Mouse (Mus musculus): ENCODE data around the gene Mks1. TPM values are rescaled to one million over a fixed set of nuclear protein-coding genes. Genes with fewer than 3 reads are reported as not detected.

Gene Mks1
- total RNA-seq, 2 experiments from 2014 or later = 1.2 to 1.5 TPM

DNA sequence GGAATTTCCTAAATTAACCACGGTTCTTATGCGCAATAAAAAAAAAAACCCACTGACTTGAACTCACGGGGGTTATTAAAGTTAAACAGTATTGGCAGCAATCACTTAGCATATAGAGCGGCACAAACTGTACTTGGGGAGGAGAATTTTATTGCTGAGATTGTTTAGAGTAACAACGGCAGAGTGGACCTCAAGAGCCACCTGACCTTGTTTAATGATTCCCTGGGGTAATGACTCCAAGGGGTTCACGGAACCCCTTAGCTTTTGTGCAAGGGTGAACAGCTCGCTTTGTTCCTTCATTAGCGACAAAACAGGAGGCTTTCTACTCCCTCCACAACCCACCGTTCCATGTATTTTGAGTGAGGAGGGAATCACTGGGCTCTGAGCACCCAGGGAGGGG, 26.8 kb downstream of the Mks1 start:
- no peak for DNase-seq

DNA sequence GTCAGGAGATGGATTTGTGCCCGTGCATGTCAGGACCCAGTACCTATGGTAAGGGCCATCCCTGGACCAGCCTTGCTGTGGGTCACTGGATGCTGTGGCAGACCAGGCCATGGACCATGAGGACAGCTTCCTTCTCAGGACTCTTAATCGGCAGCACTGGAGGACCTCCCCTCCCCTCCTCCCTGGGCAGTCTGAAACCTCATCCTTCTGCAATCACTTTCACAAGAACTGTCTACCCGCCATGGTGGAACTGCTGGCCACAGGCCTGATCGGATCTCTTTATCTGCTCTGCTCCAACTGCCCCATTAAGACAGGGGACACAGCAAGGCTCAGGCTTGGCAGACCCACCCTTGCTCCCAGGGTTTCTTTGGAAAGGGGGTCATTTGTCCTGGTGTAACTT, 28.7 kb downstream of the Mks1 start:
- DNase-seq = no peak

DNA sequence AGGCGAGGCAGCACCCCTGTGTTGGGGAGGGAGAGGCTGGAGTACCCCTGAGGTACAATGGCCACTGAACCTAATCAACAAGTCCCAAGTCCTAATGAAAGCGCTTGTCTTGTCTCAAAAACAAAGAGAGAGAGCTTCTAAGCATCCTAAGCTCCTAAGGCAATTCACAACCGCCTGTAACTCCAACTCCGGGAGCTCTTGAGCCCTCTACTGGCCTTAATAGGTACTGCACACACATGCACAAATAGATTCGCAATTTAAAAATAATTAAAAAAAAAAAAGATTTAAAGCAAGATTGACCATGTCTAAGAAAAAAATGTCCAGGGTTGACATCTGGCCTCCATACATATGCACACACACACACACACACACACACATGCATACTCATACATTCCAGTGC, 30.5 kb downstream of the Mks1 start:
- no peak for DNase-seq

DNA sequence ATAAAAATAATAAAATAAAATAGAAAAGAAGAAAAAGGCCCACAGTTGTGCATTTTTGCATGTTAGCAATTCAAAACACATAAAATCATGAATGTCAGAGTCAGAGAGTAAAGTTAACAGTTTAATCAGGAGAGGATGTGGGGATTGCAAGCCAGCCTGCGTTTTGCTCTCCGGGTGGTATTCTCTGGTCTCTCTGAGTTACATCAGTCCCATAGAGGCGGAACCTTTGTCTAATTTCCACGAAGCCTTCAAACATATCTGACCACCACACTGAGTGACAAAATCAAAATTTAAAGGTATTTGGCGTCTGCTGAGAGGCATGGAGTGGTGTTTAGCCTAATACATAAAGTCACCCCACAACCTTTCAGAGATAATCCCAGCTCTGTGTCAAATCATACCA, 31.8 kb downstream of the Mks1 start:
- DNase-seq = no peak

DNA sequence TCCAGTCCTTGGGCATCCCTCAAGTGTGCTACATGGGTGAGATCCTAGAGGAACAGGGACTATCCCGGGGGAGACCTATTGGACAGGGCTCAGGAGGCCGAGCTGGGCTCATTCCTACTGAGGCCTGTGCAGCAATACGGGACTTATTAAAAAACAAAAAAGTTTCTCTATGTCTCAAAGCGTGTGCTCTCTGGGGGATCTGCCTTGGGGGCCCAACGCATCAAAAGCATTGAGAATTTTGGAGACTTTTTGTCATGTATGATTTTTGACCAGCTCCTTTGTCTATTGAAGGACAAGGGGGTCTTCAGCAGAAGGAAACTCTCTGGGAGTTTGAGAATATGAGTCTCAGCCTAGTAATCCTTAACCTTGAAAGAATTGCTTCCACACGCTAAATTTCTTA, 39.2 kb downstream of the Mks1 start, which contains the start of gene Olfr462:
Gene Olfr462, minus strand, starts transcription at position 101 of the 400 bp plus-strand sequence.
- no peak for DNase-seq

DNA sequence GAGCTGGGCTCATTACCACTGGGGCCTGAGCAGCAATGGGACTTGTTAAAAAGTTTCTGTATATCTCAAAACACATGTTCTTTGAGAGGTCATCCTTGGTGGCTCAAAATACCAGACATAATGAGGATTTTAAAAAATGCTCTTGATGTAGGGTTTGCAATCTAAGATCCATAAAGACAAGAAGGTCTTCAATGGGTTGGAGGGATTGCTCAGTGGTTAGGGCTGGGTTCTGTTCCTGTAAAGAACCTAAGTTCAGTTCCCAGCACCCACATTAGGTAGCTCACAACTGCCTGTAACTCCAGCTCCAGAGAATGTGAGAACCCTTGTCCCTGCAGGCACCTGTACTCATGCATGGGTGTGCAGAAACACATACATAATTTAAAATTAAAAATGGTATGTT, 44.3 kb downstream of the Mks1 start, which contains the start of gene Olfr463:
Gene Olfr463, minus strand, starts transcription at position 101 of the 400 bp plus-strand sequence.
- DNase-seq = no peak

DNA sequence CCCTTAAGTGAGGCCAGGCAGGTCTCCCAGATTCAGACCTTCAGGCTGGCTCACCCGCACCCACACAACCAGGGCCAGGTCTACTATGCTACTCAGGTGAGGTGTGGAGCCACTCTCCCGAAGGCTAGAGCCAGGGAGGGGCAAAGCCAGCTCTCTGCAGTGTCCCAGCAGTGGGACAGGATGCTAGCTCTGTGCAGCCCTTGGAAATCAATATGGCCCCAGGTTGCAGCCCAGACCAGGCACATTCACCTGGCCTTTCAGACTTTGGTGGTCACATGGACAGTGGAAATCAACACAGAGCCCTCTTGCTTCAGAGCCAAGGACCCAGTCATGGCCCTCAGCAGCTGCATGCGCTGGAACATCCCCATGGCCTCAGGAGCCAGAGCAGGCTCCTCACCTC, 51.3 kb downstream of the Mks1 start:
- DNase-seq = no peak

Other genes starting within 250 kb of the Mks1 start
- gene Hsf5, start 236.1 kb upstream of the Mks1 start, total RNA-seq (2021) = not detected
- gene Rnf43, start 190.5 kb upstream of the Mks1 start, total RNA-seq (2021) = under 1 TPM in 1 of 2 experiments, not detected in 1; 0.40 TPM
- 10 to 100 TPM; 31.6 to 31.7 TPM for gene Supt4a, start 115.7 kb upstream of the Mks1 start, total RNA-seq (2021)
- under 1 TPM in 1 of 2 experiments, not detected in 1; 0.08 TPM for gene Tspoap1, start 92.7 kb upstream of the Mks1 start, total RNA-seq (2021)
- not detected for gene Mpo, start 59.6 kb upstream of the Mks1 start, total RNA-seq (2021)
- gene Lpo, start 24.9 kb upstream of the Mks1 start, total RNA-seq (2021) = not detected
- not detected for gene Epx, start 22.3 kb downstream of the Mks1 start, total RNA-seq (2021)
- not detected for gene Olfr462, start 39.1 kb downstream of the Mks1 start, total RNA-seq (2021)
- gene Olfr463, start 44.2 kb downstream of the Mks1 start, total RNA-seq (2021) = not detected
- not detected for gene Olfr464, start 67.8 kb downstream of the Mks1 start, total RNA-seq (2021)
- 100 to 1,000 TPM; 145 to 167 TPM for gene Dynll2, start 134.3 kb downstream of the Mks1 start, total RNA-seq (2021)
- gene Srsf1, start 194.2 kb downstream of the Mks1 start, total RNA-seq (2021) = 10 to 100 TPM; 58.0 to 68.8 TPM
- 10 to 100 TPM; 47.1 to 47.6 TPM for gene Vezf1, start 215.1 kb downstream of the Mks1 start, total RNA-seq (2021)
- gene Cuedc1, start 244.8 kb downstream of the Mks1 start, total RNA-seq (2021) = 10 to 100 TPM; 76.3 to 78.6 TPM